Mouse (Mus musculus) G1E (cell line): ENCODE results near the gene Pdpn. TPM values are rescaled to one million over a fixed set of nuclear protein-coding genes. Genes with fewer than 3 reads are reported as not detected.

Experiments used
- ATAC-seq: 2 replicates; pipeline ENCODE4 v1.8.0; 2016; ENCODE audit warnings: mild to moderate bottlenecking; ENCODE audit not compliant: insufficient number of reproducible peaks, poor library complexity, low FRiP score, severe bottlenecking; ENCODE audit errors: extremely low read depth
- DNase-seq: peaks from one replicate; pipeline ENCODE4 v3.0.0; 2012; ENCODE audit warnings: low spot score
- H3K27me3 ChIP-seq: 2 replicates; pipeline ENCODE4 v1.6.1; 2012; ENCODE audit warnings: mild to moderate bottlenecking, low read length, inconsistent platforms; ENCODE audit not compliant: insufficient read depth
- H3K36me3 ChIP-seq: replicated peaks from 2 replicates; pipeline ENCODE3; 2012; ENCODE audit warnings: mild to moderate bottlenecking, inconsistent platforms
- H3K4me1 ChIP-seq: 2 replicates; pipeline ENCODE4 v1.6.1; 2012; ENCODE audit warnings: low read depth, low read length, inconsistent platforms, mixed read lengths; ENCODE audit not compliant: insufficient read depth
- H3K4me3 ChIP-seq: 2 replicates; pipeline ENCODE4 v1.5.1; 2012; ENCODE audit warnings: low read depth, mild to moderate bottlenecking, inconsistent platforms, low read length, moderate library complexity, mixed read lengths
- H3K9me3 ChIP-seq: replicated peaks from 2 replicates; pipeline ENCODE4 v1.6.1; 2012; ENCODE audit warnings: inconsistent platforms
- CTCF ChIP-seq: IDR thresholded peaks from 2 replicates; pipeline ENCODE4 v1.5.1; 2012; ENCODE audit warnings: low read depth, low read length, inconsistent platforms, mixed read lengths
- GATA1 ChIP-seq: IDR thresholded peaks from 2 replicates; pipeline ENCODE4 v1.6.1; 2012; ENCODE audit warnings: borderline replicate concordance, low read length, inconsistent platforms, mixed read lengths
- GATA2 ChIP-seq: IDR thresholded peaks from 2 replicates; pipeline ENCODE4 v1.6.1; 2012; ENCODE audit warnings: low read depth, low read length, inconsistent platforms, borderline replicate concordance
- POLR2AphosphoS5 ChIP-seq: IDR thresholded peaks from 2 replicates; pipeline ENCODE4 v1.6.1; 2012; ENCODE audit warnings: low read depth, low read length, inconsistent platforms; ENCODE audit not compliant: insufficient replicate concordance
- TAL1 ChIP-seq: conservative IDR thresholded peaks from 2 replicates; pipeline ENCODE4 v1.6.1; 2012; ENCODE audit warnings: low read depth, low read length, inconsistent platforms, mixed read lengths
- polyA plus RNA-seq: library from polyadenylated mRNA; stranded (reverse); fragments of >175 nt; gene quantifications from 2 replicates; pipeline ENCODE4 v1.2.3, GENCODE M21; 2012
- total RNA-seq, 2 experiments: library from RNA; stranded (forward) in 1 of 2; stranded (reverse) in 1 of 2; fragments of 200-1000 nt in 1 of 2; fragments of >200 nt in 1 of 2; fragmentation: Nextera tagmentation in 1 of 2; gene quantifications; 2 replicates each; pipeline ENCODE4 v1.2.3; 2014 to 2017

Gene Pdpn
- total and polyA plus RNA-seq, 3 experiments = 0.05 TPM; not detected in 2

DNA sequence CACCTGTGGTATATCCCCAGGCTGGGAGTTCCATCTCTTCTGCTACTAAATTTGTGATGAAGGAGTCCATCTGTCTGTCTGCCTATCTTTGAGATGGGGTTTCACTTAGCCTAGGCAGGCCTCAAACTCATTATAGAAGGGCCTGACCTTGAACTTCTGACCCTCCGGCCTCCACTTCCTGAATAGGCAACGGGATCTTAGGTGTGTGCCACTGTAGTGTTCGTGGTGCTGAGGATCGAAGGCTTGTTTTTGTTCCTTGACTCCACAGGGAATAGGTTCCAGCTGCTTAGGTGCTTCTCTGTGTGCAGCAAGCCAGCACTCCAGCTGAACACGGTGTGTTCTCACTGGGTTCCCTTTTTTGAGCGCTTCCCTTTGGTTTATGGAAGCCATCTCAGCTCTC is 13.9 kb upstream of the Pdpn start:
- H3K4me3 ChIP-seq = no peak overlapping the region
- ATAC-seq = no peak

DNA sequence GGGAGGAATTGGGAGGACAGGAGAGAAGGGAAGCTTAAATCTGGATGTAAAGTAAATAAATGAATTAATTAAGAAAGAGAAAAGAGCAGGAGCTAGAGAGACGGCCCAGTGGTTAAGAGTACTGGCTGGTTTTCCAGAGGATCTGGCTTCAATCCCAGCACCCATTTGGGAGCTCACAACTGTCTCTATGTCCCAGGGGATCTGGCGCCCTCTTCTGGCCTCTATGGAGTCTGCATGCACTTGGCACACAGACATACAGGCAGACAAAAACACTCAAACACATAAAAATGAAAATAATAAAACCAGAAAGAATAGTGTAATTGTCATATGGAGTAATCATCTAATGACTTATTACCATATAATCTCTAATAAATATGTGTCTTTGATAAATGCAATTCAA is 12.0 kb upstream of the Pdpn start:
- ATAC-seq (no peak), DNase-seq (no peak)
- Histone ChIP-seq H3K27me3 (no peaks in the 10 kb centered on the region), H3K9me3 (peaks cover 44% of the 10 kb centered on the region), H3K4me3 (no peak overlapping the region), H3K4me1 (no peaks in the 10 kb centered on the region), H3K36me3 (no peaks in the 10 kb centered on the region)
- TF ChIP-seq GATA2 (no peak), CTCF (no peak), POLR2AphosphoS5 (no peak), TAL1 (no peak)

More for the DNA sequence above, 13.9 kb upstream of the Pdpn start:
- no peak for TF ChIP-seq GATA1
- TF ChIP-seq GATA2 = no peak
- TF ChIP-seq POLR2AphosphoS5 = no peak
- no peak for TF ChIP-seq CTCF
- no peak for TF ChIP-seq TAL1
- no peaks in the 10 kb centered on the region for H3K27me3 ChIP-seq
- DNase-seq = no peak
- H3K36me3 ChIP-seq = no peaks in the 10 kb centered on the region
- no peaks in the 10 kb centered on the region for H3K4me1 ChIP-seq
- peaks cover 39% of the 10 kb centered on the region for H3K9me3 ChIP-seq

DNA sequence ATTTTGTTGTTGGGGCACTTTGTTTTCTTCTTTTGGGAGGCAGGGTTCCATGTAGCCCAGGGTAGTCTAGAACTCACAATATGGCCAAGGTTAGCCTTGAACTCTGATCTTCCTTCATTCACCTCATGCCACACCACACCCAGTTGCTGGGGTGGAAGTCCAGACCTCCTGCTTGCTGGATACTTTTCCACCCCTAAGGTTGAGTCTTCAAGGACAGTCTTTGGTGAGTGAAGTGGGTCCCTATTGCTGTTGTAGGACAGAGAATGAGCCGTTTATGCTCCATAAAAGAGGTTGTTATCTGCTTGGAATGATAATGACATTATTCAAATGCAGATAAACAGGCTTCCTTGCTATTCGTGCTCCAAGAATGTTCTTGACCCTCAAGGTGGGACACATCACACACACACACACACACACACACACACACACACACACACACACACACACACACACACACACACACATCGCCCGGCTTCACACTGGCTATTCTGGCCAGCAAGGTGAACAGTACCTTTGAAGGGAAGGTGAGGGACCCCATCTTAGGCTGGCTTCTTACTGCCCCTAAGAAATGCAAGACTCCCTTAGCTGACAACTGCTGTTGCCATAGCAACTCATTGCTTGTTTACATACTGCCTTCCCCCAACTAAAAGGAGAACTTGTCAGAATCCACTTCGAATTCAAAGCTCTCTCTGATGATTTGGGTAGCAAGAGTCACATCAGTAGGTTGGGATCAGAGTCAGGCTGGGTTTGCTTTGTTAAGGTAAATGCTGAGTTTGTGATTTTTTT is 6.8 kb upstream of the Pdpn start:
- no peaks in the 10 kb centered on the region for H3K36me3 ChIP-seq
- no peaks in the 10 kb centered on the region for H3K4me1 ChIP-seq
- ATAC-seq = no peak
- H3K4me3 ChIP-seq = no peak overlapping the region
- no peak for DNase-seq
- H3K27me3 ChIP-seq = no peaks in the 10 kb centered on the region
- H3K9me3 ChIP-seq = peaks cover 53% of the 10 kb centered on the region
- TF ChIP-seq TAL1 = no peak

DNA sequence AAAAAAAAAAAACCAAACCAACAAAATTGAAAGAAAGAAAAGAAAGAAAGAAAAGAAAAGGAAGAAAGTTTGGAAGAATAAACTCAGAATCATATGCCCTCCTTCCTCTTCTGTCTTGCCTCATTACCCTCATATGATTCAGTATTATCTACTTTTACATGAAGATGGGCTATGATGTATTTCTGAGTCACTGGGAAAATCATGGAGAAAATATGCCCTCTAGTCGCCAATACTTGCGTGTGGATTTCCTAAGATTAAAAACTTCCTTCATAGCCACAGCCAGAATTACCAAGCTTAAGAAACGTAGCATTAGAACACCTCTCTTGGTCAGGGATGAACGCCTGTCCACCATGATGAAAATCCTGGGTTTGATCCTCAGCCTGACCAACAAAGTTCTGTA is 5.7 kb upstream of the Pdpn start:
- DNase-seq (no peak), ATAC-seq (no peak)
- Histone ChIP-seq H3K27me3 (no peaks in the 10 kb centered on the region), H3K36me3 (no peaks in the 10 kb centered on the region), H3K9me3 (peaks cover 60% of the 10 kb centered on the region), H3K4me1 (no peaks in the 10 kb centered on the region), H3K4me3 (no peak overlapping the region)
- TF ChIP-seq POLR2AphosphoS5 = no peak
- TF ChIP-seq CTCF = no peak
- TF ChIP-seq TAL1 = no peak
- TF ChIP-seq GATA1 = no peak
- no peak for TF ChIP-seq GATA2

DNA sequence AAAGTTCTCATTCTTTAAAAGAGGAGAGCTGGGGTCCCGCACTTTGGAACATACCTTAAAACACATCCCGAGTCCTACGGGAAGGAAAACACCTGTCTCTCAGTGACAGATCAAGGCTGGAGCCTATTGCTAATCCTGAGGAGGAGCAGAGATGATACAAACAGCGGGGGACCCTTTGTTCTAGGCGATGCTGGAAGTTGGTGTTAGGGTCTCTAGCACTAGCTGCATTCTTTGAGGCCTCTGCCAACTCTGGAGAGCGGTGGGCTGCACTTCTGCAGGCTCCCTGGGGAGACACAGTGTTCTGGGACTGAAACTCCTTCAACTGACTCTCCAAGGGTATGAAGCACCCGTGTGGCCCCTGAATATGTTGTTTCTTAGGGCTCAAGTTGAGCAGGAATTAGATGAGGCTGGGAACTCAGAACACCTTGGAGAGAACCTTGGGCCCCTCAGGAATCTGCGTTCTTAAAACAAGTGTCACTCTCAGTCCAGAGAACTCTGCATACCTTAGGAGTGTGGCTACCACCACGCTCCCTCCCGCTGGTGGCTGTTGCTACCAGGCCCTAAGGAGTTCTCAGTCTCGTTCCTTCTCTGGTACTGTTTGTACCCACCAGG is 3.0 kb upstream of the Pdpn start:
- Histone ChIP-seq H3K4me3 (no peak overlapping the region), H3K9me3 (peaks cover 66% of the 10 kb centered on the region), H3K36me3 (no peaks in the 10 kb centered on the region), H3K4me1 (no peaks in the 10 kb centered on the region), H3K27me3 (no peaks in the 10 kb centered on the region)
- TF ChIP-seq CTCF = no peak
- TF ChIP-seq POLR2AphosphoS5 = no peak
- no peak for TF ChIP-seq TAL1
- no peak for TF ChIP-seq GATA2
- no peak for TF ChIP-seq GATA1
- ATAC-seq (no peak), DNase-seq (no peak)

DNA sequence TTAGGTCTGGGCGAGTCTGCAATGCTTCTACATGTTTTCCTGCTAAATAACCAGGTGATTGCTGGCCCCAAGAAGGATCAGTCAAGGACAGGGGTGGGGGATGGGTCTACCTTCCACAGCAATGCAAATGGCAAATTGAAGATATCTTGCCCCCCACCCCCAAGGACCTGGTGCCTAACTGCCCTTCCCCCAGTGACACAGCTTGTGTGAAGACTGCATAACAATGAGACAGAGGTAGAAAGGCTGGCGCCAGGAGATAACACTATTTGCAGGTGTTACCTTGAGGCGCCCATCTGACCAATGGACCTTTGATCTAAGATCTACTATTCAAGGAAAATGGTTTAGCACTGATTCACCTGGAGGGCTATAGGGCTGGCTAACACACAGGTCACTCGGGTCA is 2.5 kb upstream of the Pdpn start:
- Histone ChIP-seq H3K9me3 (peaks cover 65% of the 10 kb centered on the region), H3K36me3 (no peaks in the 10 kb centered on the region), H3K27me3 (no peaks in the 10 kb centered on the region), H3K4me3 (no peak overlapping the region), H3K4me1 (no peaks in the 10 kb centered on the region)
- no peak for DNase-seq
- ATAC-seq = no peak
- TF ChIP-seq POLR2AphosphoS5 (no peak), GATA1 (no peak), TAL1 (no peak), GATA2 (no peak), CTCF (no peak)
